Mouse (Mus musculus) embryonic fibroblast, embryonic 13.5 days (primary cell): ENCODE results near the gene Kif21a.

Source experiments
- CTCF ChIP-seq: IDR thresholded peaks from 2 replicates; pipeline ENCODE4 v1.5.1; 2011; ENCODE audit warnings: mild to moderate bottlenecking, control low read depth, low read length, moderate library complexity, borderline replicate concordance; ENCODE audit not compliant: insufficient read depth
- POLR2A ChIP-seq: IDR thresholded peaks from 2 replicates; pipeline ENCODE4 v1.6.1; 2011; ENCODE audit warnings: low read depth, mild to moderate bottlenecking, control low read depth, low read length, moderate library complexity

DNA sequence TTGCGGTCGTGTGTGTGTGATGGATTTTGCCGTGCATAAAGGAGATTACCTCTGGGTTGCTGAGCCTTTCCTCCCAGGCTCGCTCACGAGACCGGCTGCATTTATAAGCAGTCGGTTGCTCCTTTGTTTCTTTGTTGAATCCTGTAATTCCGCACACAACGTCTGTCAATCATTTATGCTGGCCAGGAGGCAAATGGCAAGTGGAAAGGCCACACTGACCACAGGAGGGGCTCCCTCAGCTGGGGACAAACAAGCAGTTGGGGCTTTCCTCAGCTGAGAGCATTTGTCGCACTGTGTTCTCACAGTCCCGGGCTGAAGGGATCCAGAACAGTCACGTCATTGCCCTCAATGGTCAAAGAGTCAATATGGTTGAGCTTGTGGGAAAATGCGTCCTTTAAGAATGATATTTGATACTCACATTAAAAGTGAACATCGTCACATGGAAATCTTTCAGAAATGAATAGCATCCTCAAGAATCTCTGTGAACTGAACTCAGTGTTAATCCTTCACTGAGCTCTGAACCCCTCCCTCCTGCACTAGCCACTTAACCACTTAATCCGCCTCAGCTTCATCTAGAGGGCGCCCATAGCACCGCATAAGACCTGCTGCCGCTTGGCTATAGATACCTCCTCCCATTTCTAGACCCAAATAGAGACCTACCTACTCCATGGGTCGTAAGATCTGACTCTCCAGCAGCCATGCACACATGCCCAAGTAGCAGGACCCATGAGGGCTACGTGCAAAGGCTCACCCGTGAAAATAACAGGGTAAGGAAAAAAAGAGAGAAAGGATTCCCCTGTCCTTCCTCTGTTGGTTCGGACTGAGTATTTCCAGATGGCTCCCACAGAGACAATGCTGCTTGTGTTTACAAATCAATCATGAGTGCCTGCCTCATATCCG lies 32.2 kb downstream of the Kif21a start:
- TF ChIP-seq CTCF (no peak), POLR2A (no peak)
